Mouse (Mus musculus): ENCODE results near the gene BC030867. TPM values are rescaled to one million over a fixed set of nuclear protein-coding genes. Genes with fewer than 3 reads are reported as not detected.

Gene BC030867
- total and polyA plus RNA-seq, 3 experiments, result 20.0 to 51.7 (median 36.2) TPM

DNA sequence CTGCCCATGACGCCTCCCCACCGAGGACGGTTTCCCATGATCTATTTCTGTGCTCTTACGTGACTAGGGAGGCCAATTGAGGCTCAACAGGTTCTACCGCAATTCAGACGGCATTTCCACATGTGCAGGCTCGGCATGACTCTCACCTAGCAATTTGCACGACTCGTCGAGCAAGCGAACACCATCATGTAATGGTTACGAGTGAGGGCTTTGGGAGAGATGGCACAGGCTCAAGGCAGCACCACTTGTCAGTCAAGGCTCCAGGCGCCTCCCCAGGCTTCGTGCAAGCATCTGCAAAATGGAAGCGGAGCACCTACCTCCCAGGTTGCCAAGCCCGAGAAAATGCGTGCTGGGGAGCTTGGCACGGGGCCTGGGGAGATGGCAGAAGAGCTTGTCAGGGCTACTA lies 36.7 kb upstream of the BC030867 start:
- Histone ChIP-seq H3K4me1 (ENCODE audit: control insufficient read depth in 1 of 2, insufficient read depth in 2 of 2, low read length in 2 of 2) (peaks cover 17 to 33% of the 10 kb centered on the region in 2 experiments), H3K9me3 (replicated peaks; ENCODE audit: insufficient read depth, low read length) (no peaks in the 10 kb centered on the region), H3K36me3 (ENCODE audit: control insufficient read depth in 1 of 2, insufficient read depth in 2 of 2, low read length in 2 of 2) (peaks cover 0 to 4% of the 10 kb centered on the region in 2 experiments; a peak in 2 of 4 replicates), H3K9ac (ENCODE audit: control insufficient read depth, low read depth, low read length, poor library complexity, severe bottlenecking) (no peak overlapping the region), H3K27me3 (ENCODE audit: control insufficient read depth in 1 of 2, insufficient read depth in 2 of 2, low read length in 2 of 2) (no peaks in the 10 kb centered on the region), H3K27ac (ENCODE audit: control insufficient read depth, low read depth, low read length) (no peak overlapping the region), H3K79me2 (ENCODE audit: control insufficient read depth, insufficient read depth, low read length, poor library complexity) (no peaks in the 10 kb centered on the region), H3K4me3 (ENCODE audit: control insufficient read depth in 1 of 2, insufficient read depth in 1 of 2, low read depth in 2 of 2, low read length in 2 of 2) (no peak overlapping the region)
- no peak for DNase-seq (ENCODE audit: low read depth, low spot score)
- TF ChIP-seq GABPA (IDR thresholded peaks at IDR 0.05; ENCODE audit: low read depth, low read length) (no peak), MYC (IDR thresholded peaks at IDR 0.05; ENCODE audit: low read depth, low read length) (no peak), RAD21 (IDR thresholded peaks at IDR 0.05; ENCODE audit: low read depth, low read length) (no peak), TAL1 (IDR thresholded peaks at IDR 0.05; ENCODE audit: low read length) (no peak), SMC3 (IDR thresholded peaks at IDR 0.05; ENCODE audit: low read depth, low read length) (no peak), MAFK (IDR thresholded peaks at IDR 0.05; ENCODE audit: borderline replicate concordance, low read depth, low read length) (no peak), POLR2AphosphoS2 (IDR thresholded peaks at IDR 0.05; ENCODE audit: low read length) (no peak), MAX (IDR thresholded peaks at IDR 0.05; ENCODE audit: low read length) (no peak), ELF1 (IDR thresholded peaks at IDR 0.05; ENCODE audit: low read depth, low read length) (no peak), SIN3A (IDR thresholded peaks at IDR 0.05; ENCODE audit: low read length) (no peak), MEF2A (IDR thresholded peaks at IDR 0.05; ENCODE audit: extremely low read depth, insufficient replicate concordance, low read depth, low read length, poor library complexity, severe bottlenecking) (no peak), TCF12 (IDR thresholded peaks at IDR 0.05; ENCODE audit: low read depth, low read length) (no peak), KAT2A (conservative IDR thresholded peaks at IDR 0.05; ENCODE audit: low read depth, low read length) (no peak), BHLHE40 (IDR thresholded peaks at IDR 0.05; ENCODE audit: borderline replicate concordance, low read depth, low read length) (no peak), E2F4 (IDR thresholded peaks at IDR 0.05; ENCODE audit: borderline replicate concordance, low read depth, low read length) (no peak)

DNA sequence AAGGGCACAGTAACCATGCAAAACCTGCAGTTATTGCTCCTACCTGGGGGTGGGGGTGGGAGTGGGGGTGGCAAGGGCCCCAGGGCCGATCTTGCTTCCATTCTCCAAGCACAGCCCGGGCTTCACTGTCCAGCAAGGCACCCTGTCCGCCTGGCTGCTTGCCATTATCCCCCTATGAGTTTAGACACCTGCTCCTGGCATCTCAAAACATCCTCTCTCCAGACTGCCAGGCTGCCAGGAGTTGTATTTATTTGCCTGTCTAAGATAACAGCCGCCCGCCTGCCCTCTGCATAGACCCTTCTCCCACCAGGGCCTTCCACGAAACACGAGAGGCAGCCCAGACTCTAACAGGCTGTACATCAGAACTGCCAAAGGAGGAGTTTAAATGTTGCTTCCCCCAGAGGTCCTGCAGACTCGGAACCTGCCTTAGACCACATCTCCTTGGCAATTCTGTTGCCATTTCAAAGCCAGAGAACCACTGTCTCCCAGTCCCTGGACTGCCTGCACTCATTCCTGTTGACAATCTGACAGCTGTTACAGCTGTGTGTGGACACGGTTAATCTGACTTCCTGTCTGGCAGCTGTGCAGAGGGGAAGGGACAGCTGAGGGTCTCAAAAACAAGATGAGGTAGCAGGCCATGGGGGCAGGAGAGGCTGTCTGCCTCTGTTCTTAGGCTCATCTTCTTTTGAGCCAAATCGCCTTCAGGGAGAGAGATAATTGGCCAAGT lies 34.1 kb upstream of the BC030867 start:
- H3K4me3 ChIP-seq (ENCODE audit: control insufficient read depth in 1 of 2, insufficient read depth in 1 of 2, low read depth in 2 of 2, low read length in 2 of 2), result no peak overlapping the region
- H3K9ac ChIP-seq (ENCODE audit: control insufficient read depth, low read depth, low read length, poor library complexity, severe bottlenecking), result no peak overlapping the region

More for the DNA sequence above, 34.1 kb upstream of the BC030867 start:
- H3K27ac ChIP-seq (ENCODE audit: control insufficient read depth, low read depth, low read length), result no peak overlapping the region
- H3K36me3 ChIP-seq (ENCODE audit: control insufficient read depth in 1 of 2, insufficient read depth in 2 of 2, low read length in 2 of 2), result peaks cover 0 to 12% of the 10 kb centered on the region in 2 experiments; a peak in 2 of 4 replicates
- H3K4me1 ChIP-seq (ENCODE audit: control insufficient read depth in 1 of 2, insufficient read depth in 2 of 2, low read length in 2 of 2), result peaks cover 19 to 37% of the 10 kb centered on the region in 2 experiments
- DNase-seq (ENCODE audit: low read depth, low spot score), result no peak
- H3K9me3 ChIP-seq (replicated peaks; ENCODE audit: insufficient read depth, low read length), result no peaks in the 10 kb centered on the region
- no peaks in the 10 kb centered on the region for H3K27me3 ChIP-seq (ENCODE audit: control insufficient read depth in 1 of 2, insufficient read depth in 2 of 2, low read length in 2 of 2)
- TF ChIP-seq ZNF384 (IDR thresholded peaks at IDR 0.05; ENCODE audit: low read depth, low read length) (no peak), MYC (IDR thresholded peaks at IDR 0.05; ENCODE audit: low read depth, low read length) (no peak), ETS1 (IDR thresholded peaks at IDR 0.05; ENCODE audit: low read depth, low read length) (peak; percentile 42; the same call in 1 of the 2 replicates), KAT2A (conservative IDR thresholded peaks at IDR 0.05; ENCODE audit: low read depth, low read length) (no peak), MEF2A (IDR thresholded peaks at IDR 0.05; ENCODE audit: extremely low read depth, insufficient replicate concordance, low read depth, low read length, poor library complexity, severe bottlenecking) (no peak), MYB (IDR thresholded peaks at IDR 0.05; ENCODE audit: low read depth, low read length) (no peak), GABPA (IDR thresholded peaks at IDR 0.05; ENCODE audit: low read depth, low read length) (no peak), USF1 (IDR thresholded peaks at IDR 0.05; ENCODE audit: low read depth, low read length) (no peak), CHD2 (IDR thresholded peaks at IDR 0.05; ENCODE audit: low read length) (no peak), RAD21 (IDR thresholded peaks at IDR 0.05; ENCODE audit: low read depth, low read length) (no peak), RCOR1 (IDR thresholded peaks at IDR 0.05; ENCODE audit: low read depth, low read length) (no peak), SIN3A (IDR thresholded peaks at IDR 0.05; ENCODE audit: low read length) (0 out of 2 replicates have a peak, but pooled peaks have one; percentile 26), SMC3 (IDR thresholded peaks at IDR 0.05; ENCODE audit: low read depth, low read length) (no peak), JUND (IDR thresholded peaks at IDR 0.05; ENCODE audit: low read depth, low read length) (no peak)
- no peaks in the 10 kb centered on the region for H3K79me2 ChIP-seq (ENCODE audit: control insufficient read depth, insufficient read depth, low read length, poor library complexity)
